Mouse (Mus musculus): ENCODE data around the gene Myl10. TPM values are rescaled to one million over a fixed set of nuclear protein-coding genes. Genes with fewer than 3 reads are reported as not detected.

The Myl10 gene
- total and polyA plus RNA-seq, 2 experiments from 2014 or later: not detected

- no peak overlapping the region for H3K4me3 ChIP-seq (ENCODE audit: low read depth, low read length)
- no peaks in the 10 kb centered on the region for H3K9me3 ChIP-seq (replicated peaks; ENCODE audit: control insufficient read depth, low read length)
- WGBS: 69% methylated on average over 12 of the region's 12 CpGs
- H3K9ac ChIP-seq (replicated peaks; ENCODE audit: low read depth, low read length): no peak overlapping the region
- no peak overlapping the region for H3K4me2 ChIP-seq (ENCODE audit: low read depth, low read length)
- DNase-seq (ENCODE audit: low spot score) (no peak), ATAC-seq (ENCODE audit: insufficient read depth, low read depth) (no peak)
- no peak overlapping the region for H3K27ac ChIP-seq (ENCODE audit: low read depth)
- no peaks in the 10 kb centered on the region for H3K4me1 ChIP-seq (ENCODE audit: control insufficient read depth, insufficient read depth)
- no peak for TF ChIP-seq EP300 (IDR thresholded peaks at IDR 0.05; ENCODE audit: low read depth)
- no peak for TF ChIP-seq CTCF (IDR thresholded peaks at IDR 0.05; ENCODE audit: low read depth)
- peaks cover 5% of the 10 kb centered on the region; the same call in 1 of the 2 replicates for H3K27me3 ChIP-seq (ENCODE audit: control insufficient read depth, insufficient read depth, low read length)
- H3K36me3 ChIP-seq (replicated peaks; ENCODE audit: control insufficient read depth, insufficient read depth, low read length): no peaks in the 10 kb centered on the region
Observed at GRCm38 (mm10) chr5:136708116-136708515, 15.2 kb downstream of the Myl10 start.

DNA sequence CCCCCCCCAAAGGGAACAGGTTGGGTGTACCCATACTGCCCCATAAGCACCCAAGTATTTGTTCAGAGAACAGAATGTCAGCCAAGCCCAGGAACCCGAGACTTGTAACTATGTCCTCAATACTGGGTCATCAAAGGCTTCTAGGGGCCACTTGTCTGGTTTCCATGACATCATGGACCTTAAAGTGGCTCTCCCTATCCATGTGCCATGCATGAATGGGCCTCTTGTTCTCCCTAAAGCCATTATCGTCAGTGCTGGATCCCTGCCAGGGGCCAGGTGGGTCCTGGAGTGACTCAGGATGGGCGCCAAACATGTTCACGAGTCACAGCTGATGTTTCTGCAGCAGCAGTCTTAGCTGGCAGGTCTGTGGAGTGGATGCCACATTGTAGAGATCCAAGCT is 17.8 kb downstream of the Myl10 start:
- ATAC-seq (ENCODE audit: insufficient read depth, low read depth): no peak
- no peak overlapping the region for H3K9ac ChIP-seq (replicated peaks; ENCODE audit: low read depth, low read length)
- H3K4me3 ChIP-seq (ENCODE audit: low read depth, low read length): no peak overlapping the region
- peaks cover 20% of the 10 kb centered on the region for H3K27me3 ChIP-seq (ENCODE audit: control insufficient read depth, insufficient read depth, low read length)
- H3K4me1 ChIP-seq (ENCODE audit: control insufficient read depth, insufficient read depth): no peaks in the 10 kb centered on the region
- H3K36me3 ChIP-seq (replicated peaks; ENCODE audit: control insufficient read depth, insufficient read depth, low read length): no peaks in the 10 kb centered on the region
- WGBS: 23% methylated on average over 4 of the region's 4 CpGs
- no peak for TF ChIP-seq CTCF (IDR thresholded peaks at IDR 0.05; ENCODE audit: low read depth)
- no peak for TF ChIP-seq EP300 (IDR thresholded peaks at IDR 0.05; ENCODE audit: low read depth)
- no peak for DNase-seq (ENCODE audit: low spot score)
- H3K4me2 ChIP-seq (ENCODE audit: low read depth, low read length): no peak overlapping the region
- no peaks in the 10 kb centered on the region for H3K9me3 ChIP-seq (replicated peaks; ENCODE audit: control insufficient read depth, low read length)
- H3K27ac ChIP-seq (ENCODE audit: low read depth): no peak overlapping the region

DNA sequence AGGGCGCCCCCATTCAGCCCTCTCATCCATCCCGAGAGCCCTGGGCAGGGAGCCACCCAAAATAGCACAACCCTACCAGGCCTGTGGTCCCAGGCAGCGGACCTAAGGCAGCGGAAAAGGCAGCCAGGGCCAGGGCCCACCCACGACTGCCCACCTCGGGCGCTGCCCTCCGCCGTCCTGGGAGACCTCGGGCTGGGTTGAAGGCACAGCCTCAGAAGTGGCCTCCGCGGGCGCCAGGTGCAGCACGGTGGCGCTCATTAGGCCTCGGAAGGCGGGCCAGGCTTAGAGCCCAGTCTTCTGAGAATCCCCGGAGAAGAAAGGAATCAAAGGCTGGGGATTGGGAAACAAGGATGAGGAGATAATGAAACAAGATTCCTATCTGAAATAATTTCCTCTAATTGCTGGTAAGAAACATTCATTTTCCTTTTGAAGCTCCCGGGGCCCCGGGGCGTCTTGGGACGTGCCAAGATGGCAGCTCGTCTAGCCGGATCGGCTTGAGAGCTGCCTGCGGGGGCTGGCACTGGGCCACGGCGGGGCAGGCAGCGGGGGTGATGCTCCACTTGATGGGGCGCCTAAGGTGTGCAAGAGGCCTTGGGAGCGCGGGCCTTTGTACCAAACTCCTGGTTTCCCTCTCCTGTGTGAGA is 21.4 kb downstream of the Myl10 start:
- Histone ChIP-seq H3K4me3 (ENCODE audit: low read depth, low read length) (peak overlapping the region; percentile 16; the same call in 1 of the 2 replicates), H3K27ac (ENCODE audit: low read depth) (no peak overlapping the region), H3K4me2 (ENCODE audit: low read depth, low read length) (peak overlapping the region; percentile 20), H3K4me1 (ENCODE audit: control insufficient read depth, insufficient read depth) (no peaks in the 10 kb centered on the region), H3K36me3 (replicated peaks; ENCODE audit: control insufficient read depth, insufficient read depth, low read length) (no peaks in the 10 kb centered on the region), H3K9ac (replicated peaks; ENCODE audit: low read depth, low read length) (no peak overlapping the region), H3K27me3 (ENCODE audit: control insufficient read depth, insufficient read depth, low read length) (peaks cover 21% of the 10 kb centered on the region), H3K9me3 (replicated peaks; ENCODE audit: control insufficient read depth, low read length) (no peaks in the 10 kb centered on the region)
- DNase-seq (ENCODE audit: low spot score) (no peak), ATAC-seq (ENCODE audit: insufficient read depth, low read depth) (no peak)
- whole genome bisulfite sequencing: 17% methylated on average over 32 of the region's 32 CpGs
- no peak for TF ChIP-seq EP300 (IDR thresholded peaks at IDR 0.05; ENCODE audit: low read depth)
- no peak for TF ChIP-seq CTCF (IDR thresholded peaks at IDR 0.05; ENCODE audit: low read depth)

DNA sequence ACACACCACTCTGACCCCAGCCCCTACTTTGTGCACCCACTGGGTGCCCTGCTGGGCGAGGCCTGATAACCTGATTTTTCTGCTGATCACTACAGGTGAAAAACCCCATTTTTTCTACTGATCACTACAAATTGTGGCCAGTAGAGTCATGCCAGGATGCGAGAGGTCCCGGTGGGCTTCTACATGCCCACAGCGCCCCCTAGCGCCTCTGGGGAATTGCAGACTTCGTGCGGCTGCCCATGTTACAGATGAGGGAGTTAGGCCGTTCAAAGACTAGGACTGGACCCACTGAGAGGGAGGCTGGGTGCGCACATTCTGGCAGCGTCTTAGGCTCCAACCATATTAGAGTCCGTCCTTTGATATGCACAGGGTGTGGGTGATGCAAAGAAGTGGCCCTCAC is 21.9 kb downstream of the Myl10 start:
- WGBS: 19% methylated on average over 11 of the region's 11 CpGs
- Histone ChIP-seq H3K4me2 (ENCODE audit: low read depth, low read length) (peak overlapping the region; percentile 20), H3K27ac (ENCODE audit: low read depth) (no peak overlapping the region), H3K9me3 (replicated peaks; ENCODE audit: control insufficient read depth, low read length) (no peaks in the 10 kb centered on the region), H3K4me1 (ENCODE audit: control insufficient read depth, insufficient read depth) (no peaks in the 10 kb centered on the region), H3K9ac (replicated peaks; ENCODE audit: low read depth, low read length) (no peak overlapping the region), H3K27me3 (ENCODE audit: control insufficient read depth, insufficient read depth, low read length) (peaks cover 21% of the 10 kb centered on the region), H3K4me3 (ENCODE audit: low read depth, low read length) (0 out of 2 replicates have a peak overlapping the region, but pooled peaks have one; percentile 16), H3K36me3 (replicated peaks; ENCODE audit: control insufficient read depth, insufficient read depth, low read length) (no peaks in the 10 kb centered on the region)
- DNase-seq (ENCODE audit: low spot score) (no peak), ATAC-seq (ENCODE audit: insufficient read depth, low read depth) (no peak)
- no peak for TF ChIP-seq EP300 (IDR thresholded peaks at IDR 0.05; ENCODE audit: low read depth)
- peak; percentile 37 for TF ChIP-seq CTCF (IDR thresholded peaks at IDR 0.05; ENCODE audit: low read depth)

GRCm38 (mm10) chr5:136716696-136717572 is 24.0 kb downstream of the Myl10 start:
- no peaks in the 10 kb centered on the region for H3K9me3 ChIP-seq (replicated peaks; ENCODE audit: control insufficient read depth, low read length)
- H3K4me1 ChIP-seq (ENCODE audit: control insufficient read depth, insufficient read depth): no peaks in the 10 kb centered on the region
- H3K4me3 ChIP-seq (ENCODE audit: low read depth, low read length): no peak overlapping the region
- no peak overlapping the region for H3K9ac ChIP-seq (replicated peaks; ENCODE audit: low read depth, low read length)
- no peak overlapping the region for H3K4me2 ChIP-seq (ENCODE audit: low read depth, low read length)
- peaks cover 21% of the 10 kb centered on the region for H3K27me3 ChIP-seq (ENCODE audit: control insufficient read depth, insufficient read depth, low read length)
- H3K36me3 ChIP-seq (replicated peaks; ENCODE audit: control insufficient read depth, insufficient read depth, low read length): no peaks in the 10 kb centered on the region
- no peak overlapping the region for H3K27ac ChIP-seq (ENCODE audit: low read depth)
- WGBS: 55% methylated on average over 10 of the region's 10 CpGs
- DNase-seq (ENCODE audit: low spot score) (no peak), ATAC-seq (ENCODE audit: insufficient read depth, low read depth) (no peak)
- TF ChIP-seq CTCF (IDR thresholded peaks at IDR 0.05; ENCODE audit: low read depth): no peak
- no peak for TF ChIP-seq EP300 (IDR thresholded peaks at IDR 0.05; ENCODE audit: low read depth)
